Mouse (Mus musculus) small intestine, adult 2 months (tissue): ENCODE measurements at regions not wholly inside any gene's neighbourhood (a gene's known extent, or its start where the extent isn't known, plus 50 kb on each side); places are given as distances from the start of the nearest gene placed in this dataset.

ENCODE experiments used
- H3K27ac ChIP-seq: fragments of 200-500 bp; 2 replicates; pipeline ENCODE4 v1.5.1; 2012; ENCODE audit warnings: low read depth, low read length, control low read depth, inconsistent platforms; ENCODE audit not compliant: insufficient read depth
- H3K27me3 ChIP-seq: fragments of 200-500 bp; 2 replicates; pipeline ENCODE4 v1.6.1; 2012; ENCODE audit warnings: mild to moderate bottlenecking, moderate library complexity, low read length, inconsistent platforms; ENCODE audit not compliant: control insufficient read depth, insufficient read depth
- H3K36me3 ChIP-seq: fragments of 200-500 bp; 2 replicates; pipeline ENCODE4 v1.6.1; 2012; ENCODE audit warnings: mild to moderate bottlenecking, low read length, control low read depth, inconsistent platforms; ENCODE audit not compliant: control insufficient read depth, insufficient read depth
- H3K4me1 ChIP-seq: fragments of 200-500 bp; 2 replicates; pipeline ENCODE4 v1.6.1; 2012; ENCODE audit warnings: low read length, inconsistent platforms, mixed read lengths; ENCODE audit not compliant: control insufficient read depth, insufficient read depth, insufficient read length
- H3K4me3 ChIP-seq: fragments of 200-500 bp; 2 replicates; pipeline ENCODE4 v1.5.1; 2012; ENCODE audit warnings: low read depth, mild to moderate bottlenecking, control low read depth, inconsistent platforms, low read length, moderate library complexity
- CTCF ChIP-seq: fragments of 200-500 bp; IDR thresholded peaks from 2 replicates; pipeline ENCODE4 v1.5.1; 2012; ENCODE audit warnings: low read depth, mild to moderate bottlenecking, control low read depth, inconsistent platforms, low read length, moderate library complexity, mixed read lengths; ENCODE audit not compliant: insufficient replicate concordance, insufficient read length; ENCODE audit errors: extremely low read depth
- POLR2A ChIP-seq: fragments of 200-500 bp; IDR thresholded peaks from 2 replicates; pipeline ENCODE4 v1.6.1; 2012; ENCODE audit warnings: low read depth, mild to moderate bottlenecking, control low read depth, inconsistent platforms, low read length, moderate library complexity
- whole genome bisulfite sequencing: fragments of 180-500 bp; shearing (Covaris S2); methylation state at CpG from one replicate; pipeline ENCODE4 v1.1.7; 2018; 5-methylcytosine and 5-hydroxymethylcytosine counted together

GRCm38 (mm10) chr12:39785026-39785425 lies 252.8 kb downstream of the Arl4a start:
- no peaks in the 10 kb centered on the region for H3K36me3 ChIP-seq
- WGBS = 32% methylated on average over 3 of the region's 3 CpGs

GRCm38 (mm10) chr12:39784532-39784931 lies 253.3 kb downstream of the Arl4a start:
- H3K27ac ChIP-seq = no peak overlapping the region
- H3K4me1 ChIP-seq = no peaks in the 10 kb centered on the region; the same call in 1 of the 2 replicates
- 55% methylated on average over 3 of the region's 3 CpGs for WGBS
- H3K4me3 ChIP-seq = no peak overlapping the region
- H3K27me3 ChIP-seq = no peaks in the 10 kb centered on the region
- no peaks in the 10 kb centered on the region for H3K36me3 ChIP-seq
- TF ChIP-seq POLR2A (no peak), CTCF (no peak)

More at GRCm38 (mm10) chr12:39785026-39785425, 252.8 kb downstream of the Arl4a start:
- Histone ChIP-seq H3K27ac (no peak overlapping the region), H3K27me3 (no peaks in the 10 kb centered on the region), H3K4me3 (no peak overlapping the region), H3K4me1 (no peaks in the 10 kb centered on the region; the same call in 1 of the 2 replicates)
- TF ChIP-seq CTCF (no peak), POLR2A (no peak)

DNA sequence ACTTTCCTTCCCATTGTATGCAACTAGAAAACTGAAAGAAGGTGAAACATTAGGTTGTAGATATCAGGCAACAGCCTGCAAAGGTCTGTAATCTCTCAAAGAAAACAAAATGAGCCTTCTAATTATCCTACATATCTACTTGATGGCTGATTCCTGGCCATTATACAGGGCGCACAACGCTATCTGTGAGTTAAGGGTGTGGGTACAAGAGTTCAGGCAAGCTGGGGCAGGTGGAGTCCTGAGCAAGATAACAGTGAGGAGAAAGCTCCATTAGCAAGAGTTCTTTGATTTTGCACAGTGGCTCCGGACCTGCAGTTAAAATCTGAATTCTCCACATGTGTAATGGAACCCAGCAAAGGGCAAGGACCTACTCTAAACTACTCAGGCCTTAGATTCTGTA lies 261.7 kb downstream of the Arl4a start:
- Histone ChIP-seq H3K27me3 (no peaks in the 10 kb centered on the region), H3K4me3 (no peak overlapping the region), H3K36me3 (no peaks in the 10 kb centered on the region), H3K27ac (no peak overlapping the region), H3K4me1 (0 out of 2 replicates have a peak, but pooled peaks cover 2% of the 10 kb centered on the region)
- 17% methylated on average over 3 of the region's 3 CpGs for WGBS
- no peak for TF ChIP-seq CTCF
- no peak for TF ChIP-seq POLR2A

GRCm38 (mm10) chr12:39766988-39767387 lies 270.8 kb downstream of the Arl4a start:
- no peak overlapping the region for H3K27ac ChIP-seq
- TF ChIP-seq POLR2A (no peak), CTCF (no peak)
- H3K36me3 ChIP-seq = no peaks in the 10 kb centered on the region
- WGBS = 91% methylated on average over 11 of the region's 11 CpGs
- H3K4me1 ChIP-seq = no peaks in the 10 kb centered on the region
- no peaks in the 10 kb centered on the region for H3K27me3 ChIP-seq
- H3K4me3 ChIP-seq = no peak overlapping the region

- Histone ChIP-seq H3K27ac (no peak overlapping the region), H3K4me1 (no peaks in the 10 kb centered on the region), H3K36me3 (no peaks in the 10 kb centered on the region), H3K4me3 (no peak overlapping the region), H3K27me3 (no peaks in the 10 kb centered on the region)
- 42% methylated on average over 3 of the region's 3 CpGs for WGBS
- no peak for TF ChIP-seq POLR2A
- TF ChIP-seq CTCF = no peak
Measured at GRCm38 (mm10) chr12:39763529-39763928, 274.3 kb downstream of the Arl4a start.

- H3K4me1 ChIP-seq = no peaks in the 10 kb centered on the region
- no peak overlapping the region for H3K27ac ChIP-seq
- TF ChIP-seq CTCF (no peak), POLR2A (no peak)
- WGBS = 37% methylated on average over 5 of the region's 5 CpGs
- no peaks in the 10 kb centered on the region for H3K27me3 ChIP-seq
- H3K4me3 ChIP-seq = no peak overlapping the region
- H3K36me3 ChIP-seq = no peaks in the 10 kb centered on the region
Measured at GRCm38 (mm10) chr12:39761946-39762345, 275.9 kb downstream of the Arl4a start.

DNA sequence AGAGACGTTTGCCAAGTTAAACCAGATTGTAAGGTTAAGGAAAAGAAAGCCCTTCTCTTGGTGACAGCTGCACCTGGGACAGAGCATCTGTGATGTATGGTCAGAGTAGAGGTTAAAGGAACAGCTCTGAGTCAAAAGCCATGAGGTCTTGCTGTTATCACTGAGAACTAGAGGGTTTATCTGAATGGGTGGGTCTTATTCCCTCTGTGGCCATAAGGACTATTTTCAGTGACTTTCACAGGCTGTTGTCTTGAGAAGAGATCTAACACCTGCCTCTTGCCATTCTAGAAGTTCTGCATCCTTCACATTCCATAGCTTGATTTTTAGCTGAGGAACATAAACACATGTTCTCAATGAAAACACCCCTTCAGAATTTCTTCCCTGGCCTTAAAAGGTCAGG lies 276.5 kb downstream of the Arl4a start:
- no peak for TF ChIP-seq POLR2A
- TF ChIP-seq CTCF = no peak

GRCm38 (mm10) chr12:39757975-39758374 lies 279.9 kb downstream of the Arl4a start:
- no peaks in the 10 kb centered on the region for H3K36me3 ChIP-seq
- no peaks in the 10 kb centered on the region for H3K4me1 ChIP-seq
- no peaks in the 10 kb centered on the region for H3K27me3 ChIP-seq
- no peak overlapping the region for H3K4me3 ChIP-seq
- no peak for TF ChIP-seq CTCF
- no peak for TF ChIP-seq POLR2A
- no peak overlapping the region for H3K27ac ChIP-seq

More for the DNA sequence above, 276.5 kb downstream of the Arl4a start:
- Histone ChIP-seq H3K27me3 (no peaks in the 10 kb centered on the region), H3K4me3 (no peak overlapping the region), H3K27ac (no peak overlapping the region), H3K36me3 (no peaks in the 10 kb centered on the region), H3K4me1 (no peaks in the 10 kb centered on the region)
- 41% methylated on average over 1 of the region's 1 CpGs for WGBS

DNA sequence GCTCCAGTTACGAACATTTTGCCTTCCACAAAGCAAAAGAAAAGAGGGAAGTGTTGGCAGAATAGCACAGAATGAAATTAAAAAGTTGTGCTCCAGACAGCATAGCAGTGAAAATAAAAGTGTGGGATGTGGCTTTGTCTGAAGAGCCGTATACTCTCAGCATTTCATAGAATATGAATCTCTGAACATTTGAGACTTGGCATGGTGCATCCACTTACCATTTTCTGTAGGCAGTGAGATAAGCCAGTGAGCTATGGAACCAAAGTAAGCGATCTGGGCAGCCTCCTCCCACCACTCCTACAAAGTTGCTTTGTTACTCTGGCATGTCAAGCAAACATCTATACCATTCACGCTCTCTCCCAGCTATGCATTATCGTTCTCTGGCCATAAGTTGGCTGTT lies 286.0 kb downstream of the Arl4a start:
- Histone ChIP-seq H3K36me3 (no peaks in the 10 kb centered on the region), H3K4me3 (no peak overlapping the region), H3K27ac (no peak overlapping the region), H3K4me1 (no peaks in the 10 kb centered on the region), H3K27me3 (no peaks in the 10 kb centered on the region)
- TF ChIP-seq CTCF (no peak), POLR2A (no peak)
- WGBS = 85% methylated on average over 5 of the region's 5 CpGs
